Mouse (Mus musculus): ENCODE data around the gene Dnajb3.

DNA sequence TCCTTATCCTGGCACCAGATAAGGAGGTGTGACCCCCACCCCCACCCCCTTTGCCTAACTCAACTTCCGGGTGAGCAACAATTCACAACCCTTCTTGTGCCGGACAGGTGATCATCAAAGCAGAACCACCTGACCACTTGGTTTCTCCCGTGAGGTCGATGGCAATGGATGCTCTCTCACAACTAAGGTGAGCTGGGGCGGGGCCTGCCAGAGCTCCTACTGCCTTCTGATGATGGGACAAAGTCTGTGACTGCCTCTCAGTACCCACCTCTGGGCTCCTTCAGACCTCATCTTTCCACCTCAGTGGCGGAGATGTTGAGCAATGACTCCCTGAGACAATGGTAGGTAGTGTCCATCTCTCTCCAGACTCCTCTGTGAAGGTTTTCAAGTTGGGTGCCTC, 40.3 kb upstream of the Dnajb3 start:
- TF ChIP-seq POLR2A (IDR thresholded peaks at IDR 0.05; ENCODE audit: extremely low read depth, insufficient read depth, low read length), result no peak
- no peak for TF ChIP-seq CTCF (IDR thresholded peaks at IDR 0.05; ENCODE audit: extremely low read depth, insufficient read depth, low read length)
